Mouse (Mus musculus): ENCODE data around the gene Dglucy.

DNA sequence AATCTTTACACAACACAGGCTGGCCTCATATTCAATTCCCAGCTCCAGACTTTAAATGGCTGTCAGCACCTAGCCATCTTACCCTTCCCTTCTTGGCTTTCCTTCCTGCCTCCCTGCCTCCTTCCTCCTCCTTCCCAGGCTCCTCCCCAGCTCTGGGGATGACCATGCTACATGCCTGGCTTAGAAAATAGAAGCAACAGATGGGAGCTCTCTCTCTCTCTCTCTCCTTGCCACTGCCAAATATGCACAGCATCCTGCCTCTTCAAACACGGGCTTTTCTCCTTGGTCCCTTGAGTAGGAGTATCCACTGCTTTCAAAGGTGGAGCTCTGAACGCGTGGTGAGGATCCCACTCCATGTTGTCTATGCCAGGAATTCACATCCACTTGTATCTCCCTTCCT lies 8.1 kb upstream of the Dglucy start:
- TF ChIP-seq CTCF (IDR thresholded peaks at IDR 0.05; ENCODE audit: low read depth, low read length), result no peak
- TF ChIP-seq GATA1 (IDR thresholded peaks at IDR 0.05; ENCODE audit: borderline replicate concordance, low read length), result no peak
- no peak for TF ChIP-seq TAL1 (conservative IDR thresholded peaks at IDR 0.05; ENCODE audit: low read depth, low read length)
- TF ChIP-seq GATA2 (IDR thresholded peaks at IDR 0.05; ENCODE audit: borderline replicate concordance, low read depth, low read length), result no peak
- TF ChIP-seq POLR2AphosphoS5 (IDR thresholded peaks at IDR 0.05; ENCODE audit: insufficient replicate concordance, low read depth, low read length), result no peak
